Mouse (Mus musculus): ENCODE data around the gene Tpk1.
"Not testable (repeated sequence)": the region's sequence is repeated elsewhere in the genome, so short reads cannot be mapped to it uniquely, and the experiment has no call there.

The Tpk1 gene

GRCm38 (mm10) chr6:43638865-43639264 is 27.2 kb downstream of the Tpk1 start:
- no peak for DNase-seq

GRCm38 (mm10) chr6:43638119-43638518 is 28.0 kb downstream of the Tpk1 start:
- DNase-seq = no peak

- DNase-seq = no peak
These were observed 29.0 kb downstream of the Tpk1 start for GRCm38 (mm10) chr6:43636980-43637638.

- DNase-seq = no peak
These were observed 32.6 kb downstream of the Tpk1 start for GRCm38 (mm10) chr6:43633308-43633963.

GRCm38 (mm10) chr6:43632871-43633270 is 33.2 kb downstream of the Tpk1 start:
- no peak for DNase-seq

- not testable (repeated sequence) for DNase-seq
These were observed 42.6 kb downstream of the Tpk1 start for GRCm38 (mm10) chr6:43623448-43623847.

GRCm38 (mm10) chr6:43619258-43619657 is 46.8 kb downstream of the Tpk1 start:
- DNase-seq = no peak

GRCm38 (mm10) chr6:43611770-43612169 is 54.3 kb downstream of the Tpk1 start:
- DNase-seq = no peak

- DNase-seq = no peak
These were observed 75.1 kb downstream of the Tpk1 start for GRCm38 (mm10) chr6:43590841-43591541.

- no peak for DNase-seq
These were observed 80.8 kb downstream of the Tpk1 start for GRCm38 (mm10) chr6:43585274-43585673.

- DNase-seq = no peak
These were observed 84.3 kb downstream of the Tpk1 start for GRCm38 (mm10) chr6:43581809-43582208.

- DNase-seq = no peak
These were observed 98.2 kb downstream of the Tpk1 start for GRCm38 (mm10) chr6:43567885-43568284.

GRCm38 (mm10) chr6:43562474-43562873 is 103.6 kb downstream of the Tpk1 start:
- DNase-seq = no peak

- DNase-seq = no peak
These were observed 114.7 kb downstream of the Tpk1 start for GRCm38 (mm10) chr6:43551410-43551809.

- DNase-seq = no peak
These were observed 119.5 kb downstream of the Tpk1 start for GRCm38 (mm10) chr6:43546537-43546936.

- no peak for DNase-seq
These were observed 128.7 kb downstream of the Tpk1 start for GRCm38 (mm10) chr6:43537252-43537870.

- no peak for DNase-seq
These were observed 130.6 kb downstream of the Tpk1 start for GRCm38 (mm10) chr6:43535459-43535858.

- DNase-seq = no peak
These were observed 132.8 kb downstream of the Tpk1 start for GRCm38 (mm10) chr6:43533323-43533722.

GRCm38 (mm10) chr6:43532822-43533221 is 133.3 kb downstream of the Tpk1 start:
- DNase-seq = no peak

GRCm38 (mm10) chr6:43531996-43532395 is 134.1 kb downstream of the Tpk1 start:
- no peak for DNase-seq

GRCm38 (mm10) chr6:43528996-43529395 is 137.1 kb downstream of the Tpk1 start:
- DNase-seq = no peak

GRCm38 (mm10) chr6:43525028-43525427 is 141.1 kb downstream of the Tpk1 start:
- no peak for DNase-seq

- no peak for DNase-seq
These were observed 144.0 kb downstream of the Tpk1 start for GRCm38 (mm10) chr6:43522046-43522445.

- no peak for DNase-seq
These were observed 145.9 kb downstream of the Tpk1 start for GRCm38 (mm10) chr6:43520218-43520617.
